Mouse (Mus musculus) central nervous system, embryonic 14 days (tissue): ENCODE data around the gene Nphs1. TPM values are rescaled to one million over a fixed set of nuclear protein-coding genes. Genes with fewer than 3 reads are reported as not detected.

Experiments
- polyA plus RNA-seq: library from polyadenylated mRNA; depleted of rRNA; stranded (reverse); fragments of >200 nt; gene quantifications from 2 replicates; pipeline ENCODE4 v1.2.3, GENCODE M21; 2012; rRNA removed

The Nphs1 gene
- 1.2 and 2.2 TPM in 2 replicates for polyA plus RNA-seq

GRCm38 (mm10) chr7:30457629-30458330 is at the start of gene Nphs1, which contains the start of gene Kirrel2:
TSS of gene Nphs1 (plus strand) at chr7:30458315.
TSS of gene Kirrel2 (minus strand) at chr7:30457690.

GRCm38 (mm10) chr7:30413596-30413995 is 44.5 kb upstream of the Nphs1 start, which contains the start of gene Tyrobp:
TSS of gene Tyrobp (plus strand) at chr7:30413760.

DNA sequence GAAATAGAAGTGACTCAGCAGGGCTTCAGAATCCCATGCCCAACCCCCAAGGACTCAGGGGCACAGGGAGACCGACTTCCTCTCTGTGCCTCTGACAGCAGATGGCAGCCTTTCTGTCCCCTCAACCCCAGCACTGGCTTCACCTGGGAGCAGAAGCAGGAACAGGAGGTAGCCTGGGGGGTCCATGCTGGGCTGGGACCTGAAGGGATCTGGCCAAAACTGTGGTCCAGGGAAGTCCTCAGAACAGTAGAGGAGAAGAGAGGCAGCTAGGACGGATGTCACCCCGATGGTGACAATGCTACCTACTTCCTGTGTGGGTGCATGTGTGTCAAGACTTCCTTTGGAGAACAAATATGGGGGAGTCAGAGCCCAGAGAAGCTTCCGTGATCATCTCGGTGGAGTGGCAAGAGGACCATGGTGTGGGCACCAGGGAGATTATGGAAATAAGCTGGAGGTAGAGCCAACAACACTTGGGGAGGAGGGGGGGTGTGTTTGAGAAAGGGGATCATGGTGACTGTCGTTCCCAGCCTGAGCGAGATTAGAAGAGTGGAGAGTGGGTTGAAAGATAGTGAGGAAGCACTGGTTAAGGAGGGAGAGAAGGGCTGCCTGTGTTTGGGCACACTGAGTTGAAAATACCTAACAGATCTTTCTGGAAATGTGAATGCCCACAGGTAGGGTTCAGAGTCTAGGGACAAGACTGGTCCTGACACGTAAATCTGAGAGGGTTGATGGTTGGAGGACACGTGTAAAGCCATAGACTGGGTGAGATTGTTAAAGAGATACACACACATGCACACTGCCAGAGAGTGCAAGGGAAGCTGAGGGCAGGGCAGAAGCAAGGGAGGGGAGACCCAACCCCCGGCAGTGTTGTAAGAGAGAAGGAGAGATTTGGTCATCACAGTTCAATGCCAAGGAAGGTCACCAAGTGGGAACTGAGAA is 38.3 kb upstream of the Nphs1 start, which contains the start of gene Hcst:
Gene Hcst (minus strand): TSS at position 294 of the 939 bp plus-strand sequence.

DNA sequence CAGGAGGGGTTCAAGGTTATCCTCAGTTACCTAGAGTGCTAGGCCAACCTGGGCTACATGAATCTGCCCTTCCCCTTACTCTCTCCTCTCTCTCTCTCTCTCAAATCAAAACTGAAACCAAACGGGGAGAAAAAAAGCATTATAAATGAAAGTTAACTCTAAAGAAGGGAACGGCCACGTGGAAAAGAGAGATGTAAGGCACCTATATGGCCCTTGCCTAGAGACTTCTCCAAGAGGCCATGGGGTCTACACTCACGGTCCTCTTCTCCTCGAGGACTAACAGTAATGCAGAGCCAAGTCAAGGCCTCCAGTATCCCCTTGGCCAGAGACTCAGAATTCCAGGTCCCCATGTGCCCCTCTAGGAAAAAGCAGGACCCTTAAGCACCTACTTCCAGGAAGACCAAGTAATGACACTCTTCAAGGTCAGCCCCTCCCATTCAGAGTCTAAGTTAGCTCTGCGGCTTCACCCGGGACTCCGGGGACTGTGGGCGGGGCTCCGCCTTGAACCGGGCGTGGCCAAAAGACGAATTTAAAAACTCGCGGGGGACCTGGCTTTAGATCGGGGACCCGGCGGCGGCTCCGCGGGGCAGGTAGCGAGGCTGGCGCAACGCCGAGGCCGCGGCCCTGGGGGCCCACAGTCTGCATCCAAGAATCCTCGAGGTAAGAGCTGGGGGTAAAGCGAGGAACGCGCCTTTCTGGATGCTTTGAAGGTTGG is 36.8 kb upstream of the Nphs1 start, which contains the start of gene Nfkbid:
Gene Nfkbid (plus strand): TSS at position 558 of the 715 bp plus-strand sequence.

GRCm38 (mm10) chr7:30444971-30445751 is 13.0 kb upstream of the Nphs1 start, which contains the start of gene Aplp1:
TSS of gene Aplp1 (minus strand) at chr7:30445535.

GRCm38 (mm10) chr7:30493401-30493931 is 35.4 kb downstream of the Nphs1 start, which contains the start of gene Prodh2:
TSS of gene Prodh2 (plus strand) at chr7:30493622.

DNA sequence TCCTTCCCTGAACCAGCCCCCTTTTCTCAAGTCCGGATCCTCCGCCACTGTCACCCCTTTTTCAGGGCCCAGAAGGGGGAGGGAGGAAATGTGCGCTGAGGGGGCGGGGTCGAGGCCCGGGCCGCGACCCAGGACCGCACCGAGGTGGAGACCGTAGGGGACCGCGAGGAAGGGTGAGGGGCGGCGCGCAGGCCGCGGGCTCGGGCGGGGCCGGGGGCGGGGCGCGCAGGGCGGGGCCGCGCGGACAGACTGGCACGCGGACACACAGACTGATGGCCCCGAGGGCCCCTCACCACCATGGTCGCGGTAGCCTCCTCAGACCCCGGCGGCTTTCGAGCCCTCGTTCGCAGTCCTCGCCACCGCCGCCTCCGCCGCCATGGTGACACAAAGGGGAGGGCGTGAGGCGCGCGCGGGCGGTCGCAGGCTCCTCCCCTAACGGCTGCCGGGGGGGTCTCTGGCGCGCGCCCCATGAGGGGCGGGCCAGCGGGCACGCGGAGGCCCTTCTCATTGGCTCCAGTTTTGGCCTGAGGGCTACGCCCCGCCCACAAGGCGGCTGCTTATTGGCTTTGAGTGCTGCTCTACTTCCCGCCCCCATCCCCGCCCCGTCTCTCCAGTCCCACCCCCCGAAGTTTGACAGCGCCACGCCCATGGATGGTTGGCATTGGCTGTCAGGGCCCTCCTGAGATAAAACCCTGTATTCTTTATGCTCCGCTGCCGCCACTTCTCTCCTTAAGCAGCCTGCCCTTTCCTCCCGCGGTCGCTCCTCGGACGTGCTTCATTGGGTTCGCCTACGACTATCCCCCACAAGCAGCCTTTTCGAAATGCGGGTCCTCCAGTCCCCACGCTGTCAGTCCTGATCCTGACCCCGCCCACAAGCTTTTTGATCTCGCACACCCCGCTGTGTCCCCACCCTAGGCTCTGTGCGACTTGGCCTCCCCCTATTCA is 76.8 kb downstream of the Nphs1 start, which contains the start of gene Arhgap33:
Gene Arhgap33 (minus strand): TSS at position 428 of the 945 bp plus-strand sequence.

Other genes with a start within 250 kb of the Nphs1 start
- gene Polr2i, start 226.4 kb upstream of the Nphs1 start, polyA plus RNA-seq = 269 and 294 TPM in 2 replicates
- gene Tbcb, start 226.0 kb upstream of the Nphs1 start, polyA plus RNA-seq = 193 and 204 TPM in 2 replicates
- gene Ovol3, start 222.6 kb upstream of the Nphs1 start, polyA plus RNA-seq = 0.12 and 0.14 TPM in 2 replicates
- gene Thap8, start 178.2 kb upstream of the Nphs1 start, polyA plus RNA-seq = 0.13 and 0.17 TPM in 2 replicates
- gene Wdr62, start 177.9 kb upstream of the Nphs1 start, polyA plus RNA-seq = 18.4 and 23.7 TPM in 2 replicates
- gene Clip3, start 166.6 kb upstream of the Nphs1 start, polyA plus RNA-seq = 205 and 218 TPM in 2 replicates
- 139 and 146 TPM in 2 replicates for gene Alkbh6, start 149.6 kb upstream of the Nphs1 start, polyA plus RNA-seq
- gene Syne4, start 143.5 kb upstream of the Nphs1 start, polyA plus RNA-seq = 31.1 and 59.8 TPM in 2 replicates
- gene E130208F15Rik, start 136.6 kb upstream of the Nphs1 start, polyA plus RNA-seq = 0.53 and 0.69 TPM in 2 replicates
- 21.2 and 23.7 TPM in 2 replicates for gene Sdhaf1, start 134.4 kb upstream of the Nphs1 start, polyA plus RNA-seq
- 21.5 and 22.5 TPM in 2 replicates for gene Lrfn3, start 95.5 kb upstream of the Nphs1 start, polyA plus RNA-seq
- 28.6 and 28.9 TPM in 2 replicates for gene Tyrobp, start 44.6 kb upstream of the Nphs1 start, polyA plus RNA-seq
- gene Hcst, start 38.5 kb upstream of the Nphs1 start, polyA plus RNA-seq = 0.79 and 0.81 TPM in 2 replicates
- 2.7 TPM in 2 replicates for gene Nfkbid, start 36.6 kb upstream of the Nphs1 start, polyA plus RNA-seq
- gene Aplp1, start 12.8 kb upstream of the Nphs1 start, polyA plus RNA-seq = 419 and 440 TPM in 2 replicates
- 1.2 and 1.9 TPM in 2 replicates for gene Kirrel2, start 625 bp upstream of the Nphs1 start, polyA plus RNA-seq
- gene Prodh2, start 35.3 kb downstream of the Nphs1 start, polyA plus RNA-seq = not detected in 2 replicates
- 224 and 228 TPM in 2 replicates for gene Arhgap33, start 76.7 kb downstream of the Nphs1 start, polyA plus RNA-seq
- 7.7 and 8.1 TPM in 2 replicates for gene Hspb6, start 93.9 kb downstream of the Nphs1 start, polyA plus RNA-seq
- 24.6 and 24.9 TPM in 2 replicates for gene Proser3, start 94.0 kb downstream of the Nphs1 start, polyA plus RNA-seq
- gene Lin37, start 101.5 kb downstream of the Nphs1 start, polyA plus RNA-seq = 51.4 and 53.4 TPM in 2 replicates
- 90.6 and 105 TPM in 2 replicates for gene U2af1l4, start 105.0 kb downstream of the Nphs1 start, polyA plus RNA-seq
- 6.8 and 8.1 TPM in 2 replicates for gene Gm49396, start 105.0 kb downstream of the Nphs1 start, polyA plus RNA-seq
- gene Psenen, start 105.3 kb downstream of the Nphs1 start, polyA plus RNA-seq = 130 and 143 TPM in 2 replicates
- 7.5 and 8.5 TPM in 2 replicates for gene Igflr1, start 107.1 kb downstream of the Nphs1 start, polyA plus RNA-seq
- 69.9 and 74.4 TPM in 2 replicates for gene Kmt2b, start 130.4 kb downstream of the Nphs1 start, polyA plus RNA-seq
- 0.18 and 0.21 TPM in 2 replicates for gene Zbtb32, start 140.6 kb downstream of the Nphs1 start, polyA plus RNA-seq
- 2.3 and 2.6 TPM in 2 replicates for gene Upk1a, start 154.5 kb downstream of the Nphs1 start, polyA plus RNA-seq
- 788 and 848 TPM in 2 replicates for gene Cox6b1, start 167.8 kb downstream of the Nphs1 start, polyA plus RNA-seq
- not detected in 2 replicates for gene Etv2, start 177.5 kb downstream of the Nphs1 start, polyA plus RNA-seq
- 91.4 and 95.2 TPM in 2 replicates for gene Rbm42, start 192.0 kb downstream of the Nphs1 start, polyA plus RNA-seq
- 35.7 and 41.2 TPM in 2 replicates for gene Haus5, start 206.7 kb downstream of the Nphs1 start, polyA plus RNA-seq
- gene Pmis2, start 213.3 kb downstream of the Nphs1 start, polyA plus RNA-seq = not detected in 2 replicates
- gene 2200002J24Rik, start 240.6 kb downstream of the Nphs1 start, polyA plus RNA-seq = not detected in 2 replicates